Mouse (Mus musculus): ENCODE measurements around the gene Scube1. TPM values are rescaled to one million over a fixed set of nuclear protein-coding genes. Genes with fewer than 3 reads are reported as not detected.

Gene Scube1
- total and polyA plus RNA-seq, 3 experiments = not detected

GRCm38 (mm10) chr15:83573606-83574005 lies 151.2 kb downstream of the Scube1 start:
- no peaks in the 10 kb centered on the region for H3K79me2 ChIP-seq (replicated peaks; ENCODE audit: control insufficient read depth, extremely low read depth, insufficient read depth, poor library complexity, severe bottlenecking)
- peaks cover 48 to 68% of the 10 kb centered on the region in 2 experiments for H3K36me3 ChIP-seq (replicated peaks in 1 of 2; ENCODE audit: control insufficient read depth in 1 of 2, insufficient read depth in 1 of 2, low read length in 1 of 2)
- no peak overlapping the region for H3K27ac ChIP-seq (ENCODE audit: insufficient read depth, low read depth)
- H3K27me3 ChIP-seq (replicated peaks) = no peaks in the 10 kb centered on the region
- in situ Hi-C loops (cut with MboI; ENCODE audit: low pct_ligation_motif_present, low pct_unique_long_range_greater_than_20kb, low sequenced_read_pairs) (no loop called here), dilution Hi-C loops (cut with MboI; ENCODE audit: extremely low pct_ligation_motif_present, extremely low pct_unique_long_range_greater_than_20kb, low sequenced_read_pairs) (no loop called here)
- no peak for TF ChIP-seq SIN3A (IDR thresholded peaks at IDR 0.05; ENCODE audit: low read length)
- TF ChIP-seq MXI1 (IDR thresholded peaks at IDR 0.05; ENCODE audit: low read depth, low read length) = no peak
- no peak for TF ChIP-seq MAFK (IDR thresholded peaks at IDR 0.05; ENCODE audit: insufficient replicate concordance, low read length)
- TF ChIP-seq IRF4 (IDR thresholded peaks at IDR 0.05; ENCODE audit: low read depth, low read length) = no peak
- TF ChIP-seq ZNF384 (IDR thresholded peaks at IDR 0.05; ENCODE audit: low read depth, low read length) = no peak
- no peak for TF ChIP-seq E2F4 (IDR thresholded peaks at IDR 0.05; ENCODE audit: insufficient replicate concordance, low read depth, low read length)
- TF ChIP-seq HCFC1 (IDR thresholded peaks at IDR 0.05; ENCODE audit: low read depth, low read length) = no peak
- peaks cover 0 to 17% of the 10 kb centered on the region in 2 experiments; a peak in 1 of 4 replicates for H3K4me1 ChIP-seq (ENCODE audit: control insufficient read depth in 1 of 2, insufficient read depth in 2 of 2)
- H3K9ac ChIP-seq (ENCODE audit: insufficient read depth, low read depth) = no peak overlapping the region
- H3K4me2 ChIP-seq (ENCODE audit: insufficient read depth, low read depth, poor library complexity, severe bottlenecking) = no peak overlapping the region
- H3K9me3 ChIP-seq (replicated peaks; ENCODE audit: low read length) = no peaks in the 10 kb centered on the region
- H3K4me3 ChIP-seq (replicated peaks in 1 of 3; ENCODE audit: low read depth in 2 of 3, low read length in 2 of 3, poor library complexity in 1 of 3) = no peak overlapping the region
- DNase-seq (ENCODE audit: extremely low read depth) = no peak

GRCm38 (mm10) chr15:83572132-83572531 lies 152.7 kb downstream of the Scube1 start:
- Histone ChIP-seq H3K27ac (ENCODE audit: insufficient read depth, low read depth) (no peak overlapping the region), H3K4me3 (replicated peaks in 1 of 3; ENCODE audit: low read depth in 2 of 3, low read length in 2 of 3, poor library complexity in 1 of 3) (no peak overlapping the region), H3K36me3 (replicated peaks in 1 of 2; ENCODE audit: control insufficient read depth in 1 of 2, insufficient read depth in 1 of 2, low read length in 1 of 2) (peaks cover 38 to 54% of the 10 kb centered on the region in 2 experiments), H3K27me3 (replicated peaks) (no peaks in the 10 kb centered on the region), H3K9ac (ENCODE audit: insufficient read depth, low read depth) (no peak overlapping the region), H3K4me1 (ENCODE audit: control insufficient read depth in 1 of 2, insufficient read depth in 2 of 2) (peaks cover 0 to 17% of the 10 kb centered on the region in 2 experiments; a peak in 1 of 4 replicates), H3K79me2 (replicated peaks; ENCODE audit: control insufficient read depth, extremely low read depth, insufficient read depth, poor library complexity, severe bottlenecking) (no peaks in the 10 kb centered on the region), H3K9me3 (replicated peaks; ENCODE audit: low read length) (no peaks in the 10 kb centered on the region), H3K4me2 (ENCODE audit: insufficient read depth, low read depth, poor library complexity, severe bottlenecking) (no peak overlapping the region)
- in situ Hi-C loops (cut with MboI; ENCODE audit: low pct_ligation_motif_present, low pct_unique_long_range_greater_than_20kb, low sequenced_read_pairs) = no loop called here
- dilution Hi-C loops (cut with MboI; ENCODE audit: extremely low pct_ligation_motif_present, extremely low pct_unique_long_range_greater_than_20kb, low sequenced_read_pairs) = no loop called here
- DNase-seq (ENCODE audit: extremely low read depth) = no peak
- TF ChIP-seq NELFE (IDR thresholded peaks at IDR 0.05; ENCODE audit: low read depth, low read length) (no peak), ETS1 (conservative IDR thresholded peaks at IDR 0.05; ENCODE audit: low read depth, low read length) (no peak), MAX (IDR thresholded peaks at IDR 0.05; ENCODE audit: low read length) (no peak), MAZ (IDR thresholded peaks at IDR 0.05; ENCODE audit: low read depth, low read length) (no peak), CHD1 (IDR thresholded peaks at IDR 0.05; ENCODE audit: low read depth, low read length) (no peak), ELF1 (IDR thresholded peaks at IDR 0.05; ENCODE audit: low read depth, low read length) (no peak), ZMIZ1 (IDR thresholded peaks at IDR 0.05; ENCODE audit: low read depth, low read length) (no peak)

- dilution Hi-C loops (cut with MboI; ENCODE audit: extremely low pct_ligation_motif_present, extremely low pct_unique_long_range_greater_than_20kb, low sequenced_read_pairs) = no loop called here
These were observed 153.2 kb downstream of the Scube1 start for GRCm38 (mm10) chr15:83571636-83572035.

More at GRCm38 (mm10) chr15:83571636-83572035, 153.2 kb downstream of the Scube1 start:
- TF ChIP-seq MXI1 (IDR thresholded peaks at IDR 0.05; ENCODE audit: low read depth, low read length) = no peak
- no peak for TF ChIP-seq GABPA (IDR thresholded peaks at IDR 0.05; ENCODE audit: insufficient replicate concordance, low read depth, low read length)
- no peak for TF ChIP-seq RAD21 (IDR thresholded peaks at IDR 0.05; ENCODE audit: low read depth, low read length)
- Histone ChIP-seq H3K4me2 (ENCODE audit: insufficient read depth, low read depth, poor library complexity, severe bottlenecking) (no peak overlapping the region), H3K36me3 (replicated peaks in 1 of 2; ENCODE audit: control insufficient read depth in 1 of 2, insufficient read depth in 1 of 2, low read length in 1 of 2) (peaks cover 33 to 49% of the 10 kb centered on the region in 2 experiments), H3K27me3 (replicated peaks) (no peaks in the 10 kb centered on the region), H3K4me3 (replicated peaks in 1 of 3; ENCODE audit: low read depth in 2 of 3, low read length in 2 of 3, poor library complexity in 1 of 3) (no peak overlapping the region), H3K79me2 (replicated peaks; ENCODE audit: control insufficient read depth, extremely low read depth, insufficient read depth, poor library complexity, severe bottlenecking) (no peaks in the 10 kb centered on the region), H3K9ac (ENCODE audit: insufficient read depth, low read depth) (no peak overlapping the region), H3K4me1 (ENCODE audit: control insufficient read depth in 1 of 2, insufficient read depth in 2 of 2) (peaks cover 0 to 17% of the 10 kb centered on the region in 2 experiments; a peak in 1 of 4 replicates), H3K9me3 (replicated peaks; ENCODE audit: low read length) (no peaks in the 10 kb centered on the region), H3K27ac (ENCODE audit: insufficient read depth, low read depth) (no peak overlapping the region)
- in situ Hi-C loops (cut with MboI; ENCODE audit: low pct_ligation_motif_present, low pct_unique_long_range_greater_than_20kb, low sequenced_read_pairs) = no loop called here
- DNase-seq (ENCODE audit: extremely low read depth) = no peak

All from CH12.LX (cell line).